Mouse (Mus musculus) ES-E14 (cell line): ENCODE results near the gene Map3k21. TPM values are rescaled to one million over a fixed set of nuclear protein-coding genes. Genes with fewer than 3 reads are reported as not detected.

Experiments used
- DNase-seq: peaks from one replicate; pipeline ENCODE4 v3.0.0-alpha.2; 2013; ENCODE audit warnings: low read depth, low spot score
- H3K27ac ChIP-seq: 2 replicates; pipeline ENCODE4 v1.5.1; 2012; ENCODE audit warnings: low read depth, mild to moderate bottlenecking, low read length, moderate library complexity, mixed read lengths; ENCODE audit not compliant: poor library complexity, insufficient read depth, severe bottlenecking
- H3K36me3 ChIP-seq: 2 replicates; pipeline ENCODE4 v1.6.1; 2012; ENCODE audit warnings: mild to moderate bottlenecking, low read length, moderate library complexity, mixed read lengths; ENCODE audit not compliant: control insufficient read depth, poor library complexity, insufficient read depth, severe bottlenecking
- H3K4me1 ChIP-seq, 2 experiments: fragments of 150-350 bp in 1 of 2; sonication (generic) in 1 of 2; 2 replicates each; pipeline ENCODE4 v1.6.1; 2012; ENCODE audit warnings: low read length in 2 of 2, mild to moderate bottlenecking in 1 of 2, mixed read lengths in 1 of 2; ENCODE audit not compliant: control insufficient read depth in 2 of 2, insufficient read depth in 2 of 2, poor library complexity in 1 of 2
- H3K4me3 ChIP-seq, 2 experiments: fragments of 150-350 bp in 1 of 2; sonication (generic) in 1 of 2; 2 replicates each; pipeline ENCODE4 v1.5.1; 2012; ENCODE audit warnings: low read length in 2 of 2, low read depth in 1 of 2, mild to moderate bottlenecking in 1 of 2, mixed read lengths in 1 of 2; ENCODE audit not compliant: insufficient read depth in 1 of 2, poor library complexity in 1 of 2, severe bottlenecking in 1 of 2
- H3K9ac ChIP-seq: 2 replicates; pipeline ENCODE4 v1.6.1; 2012; ENCODE audit warnings: low read depth, mild to moderate bottlenecking, low read length, mixed read lengths; ENCODE audit not compliant: poor library complexity, insufficient read depth, severe bottlenecking
- H3K9me3 ChIP-seq: fragments of 150-350 bp; sonication (generic); 2 replicates; pipeline ENCODE4 v1.6.1; 2012; ENCODE audit warnings: low read depth, mild to moderate bottlenecking, low read length; ENCODE audit not compliant: control insufficient read depth, insufficient read depth
- CHD2 ChIP-seq: IDR thresholded peaks from 2 replicates; pipeline ENCODE4 v1.6.1; 2014; ENCODE audit warnings: mild to moderate bottlenecking, low read depth, low read length, inconsistent platforms
- HCFC1 ChIP-seq: IDR thresholded peaks from 2 replicates; pipeline ENCODE4 v1.6.1; 2012; ENCODE audit warnings: low read length, inconsistent platforms, borderline replicate concordance; ENCODE audit not compliant: insufficient read depth
- MAFK ChIP-seq: IDR thresholded peaks from 2 replicates; pipeline ENCODE4 v1.6.1; 2014; ENCODE audit warnings: mild to moderate bottlenecking, low read depth, low read length, inconsistent platforms; ENCODE audit not compliant: insufficient read depth
- ZC3H11A ChIP-seq: IDR thresholded peaks from 2 replicates; pipeline ENCODE4 v1.6.1; 2012; ENCODE audit warnings: low read depth, mild to moderate bottlenecking, inconsistent platforms, low read length, borderline replicate concordance
- ZNF384 ChIP-seq: IDR thresholded peaks from 2 replicates; pipeline ENCODE4 v1.6.1; 2012; ENCODE audit warnings: low read depth, low read length, inconsistent platforms
- in situ Hi-C, 2 experiments: fragments of 600-800 bp; cut with MboI; formaldehyde crosslinking; loops; one replicate each; pipeline ENCODE4 v1.15.1; 2025; ENCODE audit warnings: low sequenced_read_pairs in 2 of 2, inconsistent platforms in 1 of 2; ENCODE audit not compliant: unreplicated experiment in 2 of 2
- total RNA-seq: library from RNA; depleted of rRNA; stranded (reverse); fragments of 300-350 nt; gene quantifications from 2 replicates; pipeline ENCODE4 v1.2.3, GENCODE M21; 2012

Gene Map3k21
- total RNA-seq, 1 experiment = 0.04 TPM

DNA sequence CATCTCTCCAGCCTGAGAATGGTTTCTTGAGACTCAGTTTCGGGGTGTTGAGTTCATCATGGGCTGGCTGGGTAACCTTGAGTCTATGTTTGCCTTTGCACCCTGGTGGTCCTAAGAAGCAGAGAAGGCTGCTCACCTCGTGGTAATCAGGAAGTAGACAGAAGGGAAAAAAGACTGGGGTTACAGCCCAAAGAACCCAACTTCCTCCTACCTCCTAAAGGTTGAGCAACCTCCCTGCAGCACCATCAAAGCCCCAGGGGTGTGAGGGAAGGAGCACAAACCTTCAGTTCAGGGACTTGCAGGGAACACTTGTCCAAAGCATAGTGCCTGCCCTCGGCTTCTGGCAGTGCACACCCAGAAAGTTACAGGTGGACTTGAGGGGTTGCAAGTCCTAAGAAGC lies 73.3 kb downstream of the Map3k21 start:
- DNase-seq = no peak
- Histone ChIP-seq H3K4me3 (no peak overlapping the region), H3K27ac (no peak overlapping the region), H3K4me1 (peaks cover 2 to 5% of the 10 kb centered on the region in 2 experiments; a peak in 1 of 4 replicates), H3K36me3 (no peaks in the 10 kb centered on the region), H3K9ac (no peak overlapping the region), H3K9me3 (no peaks in the 10 kb centered on the region)
- in situ Hi-C loops = no loop called here
- TF ChIP-seq MAFK (no peak), HCFC1 (no peak), ZC3H11A (no peak), CHD2 (no peak), ZNF384 (no peak)

- Histone ChIP-seq H3K27ac (no peak overlapping the region), H3K9me3 (no peaks in the 10 kb centered on the region), H3K4me3 (no peak overlapping the region), H3K4me1 (peaks cover 2 to 5% of the 10 kb centered on the region in 2 experiments; a peak in 1 of 4 replicates), H3K9ac (no peak overlapping the region), H3K36me3 (no peaks in the 10 kb centered on the region)
- in situ Hi-C loops = no loop called here
- TF ChIP-seq ZNF384 = no peak
- no peak for TF ChIP-seq ZC3H11A
- TF ChIP-seq CHD2 = no peak
- no peak for TF ChIP-seq HCFC1
- no peak for TF ChIP-seq MAFK
- DNase-seq = no peak
Measured at GRCm38 (mm10) chr8:125984140-125984539, 73.9 kb downstream of the Map3k21 start.

DNA sequence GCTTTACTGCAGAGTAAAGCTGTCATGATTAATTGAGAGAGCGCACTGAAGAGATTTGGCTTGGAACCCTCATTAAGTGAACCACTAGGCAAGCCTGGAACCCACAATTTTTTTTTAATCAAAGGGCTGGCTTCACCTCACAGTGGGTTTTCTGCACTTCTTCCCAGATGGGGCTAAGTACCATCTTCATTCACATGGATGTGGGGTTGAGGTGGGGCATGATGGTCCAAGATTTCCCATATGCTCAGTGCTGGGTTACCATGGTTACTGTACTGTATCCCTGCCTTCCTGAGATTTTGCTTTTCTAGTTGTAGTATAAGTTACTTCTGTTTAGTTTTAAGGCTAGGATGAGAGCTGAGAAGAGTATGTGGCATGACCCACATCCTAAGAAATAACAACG lies 75.1 kb downstream of the Map3k21 start:
- no peak for TF ChIP-seq ZC3H11A
- TF ChIP-seq ZNF384 = no peak
- no peak for TF ChIP-seq CHD2
- TF ChIP-seq MAFK = no peak
- TF ChIP-seq HCFC1 = no peak
- Histone ChIP-seq H3K4me3 (no peak overlapping the region), H3K9me3 (no peaks in the 10 kb centered on the region), H3K27ac (no peak overlapping the region), H3K36me3 (no peaks in the 10 kb centered on the region), H3K9ac (no peak overlapping the region), H3K4me1 (peaks cover 2 to 5% of the 10 kb centered on the region in 2 experiments; a peak in 1 of 4 replicates)
- DNase-seq = no peak
- in situ Hi-C loops = no loop called here

DNA sequence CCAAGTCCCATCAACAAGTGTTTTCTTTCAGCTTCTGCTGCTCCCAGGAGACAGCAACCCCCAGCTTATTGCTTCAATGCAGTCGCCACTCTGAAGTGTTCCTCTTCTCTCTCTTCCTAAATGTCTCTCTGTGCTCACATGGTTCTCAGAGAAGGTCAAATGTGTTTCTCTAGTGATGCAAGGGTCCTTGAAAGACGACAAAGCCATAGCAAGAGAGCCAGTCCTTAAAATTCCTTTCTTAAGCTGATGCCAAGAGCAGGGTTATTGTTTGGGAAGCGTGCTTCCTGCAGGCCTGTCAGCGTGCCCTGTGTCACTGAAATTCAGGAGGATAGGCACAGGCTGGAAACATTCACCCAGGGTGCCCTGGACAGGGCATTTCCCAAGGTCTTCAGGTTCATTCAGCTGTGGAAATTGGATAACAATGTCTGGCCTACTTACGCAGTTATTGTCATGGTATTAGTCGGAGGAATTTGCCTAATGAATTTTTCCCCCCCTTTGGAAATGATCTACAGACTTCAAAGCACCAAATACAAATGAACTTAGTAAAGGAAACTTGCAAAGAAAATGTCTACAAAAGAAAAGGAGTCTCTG lies 76.8 kb downstream of the Map3k21 start:
- H3K4me1 ChIP-seq = peaks cover 2 to 5% of the 10 kb centered on the region in 2 experiments; a peak in 1 of 4 replicates
- H3K27ac ChIP-seq = no peak overlapping the region
- no peak overlapping the region for H3K4me3 ChIP-seq
- H3K9me3 ChIP-seq = no peaks in the 10 kb centered on the region
- H3K36me3 ChIP-seq = no peaks in the 10 kb centered on the region
- in situ Hi-C loops = no loop called here
- DNase-seq = no peak
- no peak overlapping the region for H3K9ac ChIP-seq
- no peak for TF ChIP-seq ZNF384
- no peak for TF ChIP-seq CHD2
- TF ChIP-seq ZC3H11A = no peak
- TF ChIP-seq HCFC1 = no peak
- TF ChIP-seq MAFK = no peak

- no peak overlapping the region for H3K4me3 ChIP-seq
- H3K9ac ChIP-seq = no peak overlapping the region
- TF ChIP-seq CHD2 = no peak
- no peak for TF ChIP-seq ZNF384
- no peaks in the 10 kb centered on the region for H3K36me3 ChIP-seq
- H3K4me1 ChIP-seq = peaks cover 2 to 6% of the 10 kb centered on the region in 2 experiments; a peak in 1 of 4 replicates
- H3K9me3 ChIP-seq = no peaks in the 10 kb centered on the region
- no peak overlapping the region for H3K27ac ChIP-seq
- in situ Hi-C loops = no loop called here
- no peak for DNase-seq
Measured at GRCm38 (mm10) chr8:125987996-125988395, 77.7 kb downstream of the Map3k21 start.
